Mouse (Mus musculus): ENCODE data around the gene Bcas1.

- TF ChIP-seq POLR2A (IDR thresholded peaks at IDR 0.05; ENCODE audit: low read depth, low read length) (no peak), CTCF (IDR thresholded peaks at IDR 0.05; ENCODE audit: borderline replicate concordance, insufficient read depth, low read length) (no peak)
Observed at GRCm38 (mm10) chr2:170356667-170357374, 70.8 kb downstream of the Bcas1 start.
